Mouse (Mus musculus): Measurements from ENCODE around the gene Il11ra2.
"Not testable (repeated sequence)": the region's sequence is repeated elsewhere in the genome, so short reads cannot be mapped to it uniquely, and the experiment has no call there.

GRCm38 (mm10) chr4:42611895-42612294, 49.8 kb downstream of the Il11ra2 start, which contains the start of gene Gm10591:
- not testable (repeated sequence) for TF ChIP-seq CTCF, EP300 (IDR thresholded peaks at IDR 0.05)

Measured in lung, postnatal 0 days (tissue).